Mouse (Mus musculus) layer of hippocampus, adult 18-20 months (tissue): ENCODE measurements around the gene Morc2a. TPM values are rescaled to one million over a fixed set of nuclear protein-coding genes. Genes with fewer than 3 reads are reported as not detected.
"Not testable (repeated sequence)": the region's sequence is repeated elsewhere in the genome, so short reads cannot be mapped to it uniquely, and the experiment has no call there.

ENCODE experiments used
- DNase-seq, 2 experiments: peaks; one replicate each; pipeline ENCODE4 v3.0.0; 2022; ENCODE audit warnings: low spot score in 2 of 2
- long read RNA-seq: library from polyadenylated mRNA; stranded (forward); transcript quantifications from one replicate; pipeline ENCODE4 v2.0.0, GENCODE M21; 2021
- total RNA-seq, 2 experiments: library from RNA; stranded (reverse); gene quantifications; 2 replicates each; pipeline ENCODE4 v1.2.3; 2021

The Morc2a gene
- 10 to 100 TPM; 35.9 to 37.0 TPM for total RNA-seq
- long read RNA-seq, full-length matches to known transcripts: 9 of 33 reads
- long read RNA-seq, partial matches to known transcripts: 7 of 33 reads
- long read RNA-seq, other reads (novel, unspliced or antisense): 17 of 33 reads

- DNase-seq: peak; percentile 95 to 99
These were observed at the start of gene Morc2a for GRCm38 (mm10) chr11:3648964-3649841. Morc2a (plus strand) TSS chr11:3649191.

- not testable (repeated sequence) for DNase-seq
These were observed 47.0 kb upstream of the Morc2a start for GRCm38 (mm10) chr11:3601966-3602365.

GRCm38 (mm10) chr11:3602687-3603086 is 46.3 kb upstream of the Morc2a start:
- DNase-seq: not testable (repeated sequence)

- no peak for DNase-seq
These were observed 42.5 kb upstream of the Morc2a start for GRCm38 (mm10) chr11:3606456-3606855.

GRCm38 (mm10) chr11:3615576-3615975 is 33.4 kb upstream of the Morc2a start:
- no peak for DNase-seq

- DNase-seq: no peak
These were observed 26.2 kb upstream of the Morc2a start for GRCm38 (mm10) chr11:3622826-3623225.

GRCm38 (mm10) chr11:3624391-3625027 is 24.5 kb upstream of the Morc2a start:
- DNase-seq: no peak

GRCm38 (mm10) chr11:3628999-3629491 is 19.9 kb upstream of the Morc2a start:
- DNase-seq: no peak

GRCm38 (mm10) chr11:3633269-3633668 is 15.7 kb upstream of the Morc2a start:
- peak in 1 of 2 experiments; percentile 37 for DNase-seq

GRCm38 (mm10) chr11:3647688-3648087 is 1.3 kb upstream of the Morc2a start:
- DNase-seq: no peak

- DNase-seq: peak; percentile 14 to 20
These were observed 557 bp upstream of the Morc2a start for GRCm38 (mm10) chr11:3648305-3648963.

GRCm38 (mm10) chr11:3650141-3650540 is 1.1 kb downstream of the Morc2a start:
- no peak for DNase-seq

GRCm38 (mm10) chr11:3661964-3662363 is 13.0 kb downstream of the Morc2a start:
- no peak for DNase-seq

GRCm38 (mm10) chr11:3667506-3667905 is 18.5 kb downstream of the Morc2a start:
- no peak for DNase-seq

- DNase-seq: no peak
These were observed 19.8 kb downstream of the Morc2a start for GRCm38 (mm10) chr11:3668768-3669167.

- no peak for DNase-seq
These were observed 20.9 kb downstream of the Morc2a start for GRCm38 (mm10) chr11:3669849-3670248.

- DNase-seq: no peak
These were observed 22.1 kb downstream of the Morc2a start for GRCm38 (mm10) chr11:3671000-3671628.

- no peak for DNase-seq
These were observed 25.6 kb downstream of the Morc2a start for GRCm38 (mm10) chr11:3674545-3674944.

GRCm38 (mm10) chr11:3676423-3676822 is 27.4 kb downstream of the Morc2a start:
- DNase-seq: no peak

- DNase-seq: no peak
These were observed 28.2 kb downstream of the Morc2a start for GRCm38 (mm10) chr11:3677204-3677603.

- no peak for DNase-seq
These were observed 30.8 kb downstream of the Morc2a start for GRCm38 (mm10) chr11:3679771-3680170.
